16 mouse cellular contexts compared by ENCODE assay signal in the genomic region with DNA sequence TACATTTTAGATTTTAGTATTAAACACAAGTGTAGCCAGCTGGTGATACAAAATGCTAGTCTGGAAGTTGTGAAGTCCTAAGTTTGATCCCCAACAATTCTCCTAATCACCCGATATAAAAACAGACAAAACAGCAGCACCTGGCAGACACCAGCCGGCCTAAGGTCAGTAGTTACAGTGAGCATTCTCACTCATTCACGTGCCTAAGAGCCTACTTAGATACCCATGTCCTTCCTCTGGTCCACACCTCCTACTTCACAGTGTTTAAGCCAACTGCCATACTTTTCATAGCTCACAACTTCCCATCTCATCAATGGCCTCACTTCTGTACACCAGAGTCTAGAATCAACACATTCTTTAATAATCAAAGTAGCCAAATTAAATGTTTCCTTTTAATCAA.
"Had no signal": no experiment of that assay in that cellular context is flagged by ENCODE, and none has a peak within 500 bp of the region (broad histone marks: within the 10 kb centered on the region; RNA-seq: fewer than 3 reads in every experiment).

No protein-coding gene starts in this region.

- H3K9ac ChIP-seq: neural tube, embryonic 13.5 days; neural tube, embryonic 15.5 days; stomach, embryonic 15.5 days had no signal

- H3K27ac ChIP-seq: neural tube, embryonic 13.5 days; neural tube, embryonic 15.5 days; stomach, embryonic 15.5 days; stomach, postnatal 0 days had no signal

- H3K4me3 ChIP-seq: neural tube, embryonic 13.5 days; neural tube, embryonic 15.5 days; stomach, embryonic 15.5 days had no signal

- H3K9me3 ChIP-seq: neural tube, embryonic 13.5 days; neural tube, embryonic 15.5 days; stomach, embryonic 15.5 days had no signal

- H3K27me3 ChIP-seq: neural tube, embryonic 13.5 days; neural tube, embryonic 15.5 days; stomach, embryonic 15.5 days had no signal

- H3K4me2 ChIP-seq: neural tube, embryonic 13.5 days; neural tube, embryonic 15.5 days; stomach, embryonic 15.5 days had no signal

- DNase-seq: retina, postnatal 1 day; right cerebral cortex, adult 18-20 months; right cerebral cortex, postnatal 14 days; right cerebral cortex, postnatal 25 days; right cerebral cortex, postnatal 4 days; spleen, adult 18-20 months; thymus, adult 18-20 months; thymus, adult 2 months; thymus, postnatal 14 days; thymus, postnatal 25 days; thymus, postnatal 36 days; thymus, postnatal 4 days had no signal

- H3K4me1 ChIP-seq: neural tube, embryonic 13.5 days; neural tube, embryonic 15.5 days; stomach, embryonic 15.5 days had no signal
